Mouse (Mus musculus): ENCODE measurements around the gene Klrg2.

Klrg2 gene

GRCm38 (mm10) chr6:38629556-38629955, 7.5 kb downstream of the Klrg2 start:
- DNase-seq (ENCODE audit: low spot score) = no peak

- DNase-seq (ENCODE audit: low spot score) = no peak
Observed at GRCm38 (mm10) chr6:38627486-38627885, 9.6 kb downstream of the Klrg2 start.

DNA sequence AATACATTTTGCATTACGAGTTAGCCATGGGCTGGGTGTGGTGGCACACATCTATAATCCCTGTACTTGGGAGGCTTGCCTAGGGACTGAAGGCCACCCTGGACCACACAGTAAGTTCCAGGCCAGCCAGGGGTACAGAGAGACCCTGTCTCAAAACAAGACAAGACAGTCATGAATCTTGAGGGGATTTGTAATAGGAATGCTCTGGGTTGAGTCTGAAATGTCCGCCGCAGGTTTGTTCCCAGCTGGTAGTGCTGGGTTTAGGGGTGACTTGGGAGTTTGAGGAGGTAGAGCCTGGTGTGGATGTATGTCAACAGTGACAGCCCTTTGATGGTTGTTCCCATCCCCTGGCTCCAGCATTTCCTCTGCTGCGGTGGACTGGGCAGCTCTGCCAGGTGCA, 10.0 kb downstream of the Klrg2 start:
- no peak for DNase-seq (ENCODE audit: low spot score)

DNA sequence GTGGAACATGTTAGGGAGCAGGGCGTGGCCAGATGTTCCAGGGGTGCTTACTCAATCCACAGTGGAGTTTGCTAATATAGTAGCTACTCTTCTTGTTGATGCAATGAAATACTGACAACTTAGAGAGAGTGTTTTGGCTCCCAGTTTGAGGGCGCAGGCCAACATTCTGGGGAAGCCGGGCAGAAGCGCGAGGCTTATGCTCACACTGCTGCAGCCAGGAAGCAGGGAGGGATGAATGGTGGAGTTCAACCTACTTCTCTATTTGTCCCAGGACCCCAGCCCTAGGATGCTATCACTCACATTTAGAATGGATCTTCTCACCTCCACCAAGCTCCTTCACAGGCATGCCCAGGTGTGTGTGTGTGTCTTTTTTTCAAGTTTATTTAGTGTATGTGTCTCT, 11.0 kb downstream of the Klrg2 start:
- DNase-seq (ENCODE audit: low spot score) = no peak

- DNase-seq (ENCODE audit: low spot score) = no peak
Observed at GRCm38 (mm10) chr6:38624439-38624838, 12.6 kb downstream of the Klrg2 start.

- DNase-seq (ENCODE audit: low spot score) = no peak
Observed at GRCm38 (mm10) chr6:38623457-38623856, 13.6 kb downstream of the Klrg2 start.

- no peak for DNase-seq (ENCODE audit: low spot score)
Observed at GRCm38 (mm10) chr6:38622406-38622805, 14.6 kb downstream of the Klrg2 start.

- no peak for DNase-seq (ENCODE audit: low spot score)
Observed at GRCm38 (mm10) chr6:38609892-38610291, 27.1 kb downstream of the Klrg2 start.

GRCm38 (mm10) chr6:38597481-38597880, 39.6 kb downstream of the Klrg2 start:
- no peak for DNase-seq (ENCODE audit: low spot score)

- DNase-seq (ENCODE audit: low spot score) = no peak
Observed at GRCm38 (mm10) chr6:38581711-38582110, 55.3 kb downstream of the Klrg2 start.

DNA sequence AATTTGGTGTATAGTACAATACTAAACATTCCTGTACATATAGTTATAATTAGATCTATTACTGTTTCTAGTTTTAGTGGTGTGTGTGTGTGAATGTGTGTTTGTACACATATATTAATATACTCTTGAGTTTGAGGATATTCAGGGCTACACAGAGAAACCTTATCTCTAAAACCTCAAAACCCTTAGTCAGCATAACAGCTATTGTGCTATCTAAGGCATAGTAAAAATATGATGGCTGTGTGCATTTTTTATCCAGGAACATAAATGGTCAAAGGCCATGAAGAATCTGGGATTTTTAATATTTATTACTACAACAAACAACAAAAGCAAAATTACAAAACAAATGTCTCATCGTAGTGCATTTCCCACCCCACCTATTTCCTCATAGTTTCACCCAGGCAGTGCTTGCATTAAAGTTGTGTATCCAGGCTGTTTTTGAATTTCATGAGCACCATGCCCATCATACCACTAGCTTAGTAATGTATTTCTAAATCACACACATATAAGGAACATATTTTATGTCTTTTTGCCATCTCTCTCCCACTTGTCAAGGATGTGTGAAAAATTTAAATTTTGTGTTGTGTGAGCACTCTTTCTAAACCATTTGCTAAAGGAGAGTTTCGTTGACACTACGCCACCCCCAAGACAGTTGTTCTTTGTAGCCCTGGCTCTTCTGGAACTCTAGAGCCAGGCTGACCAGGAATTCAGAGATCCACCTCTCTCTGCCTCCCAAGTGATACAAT, 56.8 kb downstream of the Klrg2 start:
- no peak for DNase-seq (ENCODE audit: low spot score)

DNA sequence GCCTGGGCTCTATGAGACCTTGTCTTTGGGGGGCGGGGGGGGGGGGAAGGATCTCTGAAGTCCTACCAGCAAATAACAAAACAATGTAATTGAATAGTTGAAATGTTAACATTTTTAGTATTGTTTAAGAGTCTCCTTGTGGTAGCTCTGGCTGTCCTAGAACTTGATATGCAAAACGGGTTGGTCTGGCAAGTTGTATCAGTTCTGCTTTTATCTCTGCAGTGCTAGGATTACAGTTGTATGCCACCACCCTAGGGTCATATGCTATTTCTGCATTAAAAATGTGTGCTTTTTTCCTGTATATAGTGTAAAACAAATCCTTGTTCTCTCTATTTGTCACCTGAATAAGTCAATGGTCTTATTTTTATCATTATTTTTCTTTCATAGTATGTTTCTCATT, 60.9 kb downstream of the Klrg2 start:
- no peak for DNase-seq (ENCODE audit: low spot score)

All from yolk sac, embryonic 10.5 days (tissue).